21 mouse cellular contexts compared by ENCODE assay signal in genomic region chr12:117938214-117938613, GRCm38 (mm10).
DNase-seq lines count a peak whose midpoint lies in the region; ATAC-seq and TF ChIP-seq lines count a peak whose summit lies in the region.
"Had no signal": no experiment of that assay in that cellular context is flagged by ENCODE, and none has a peak within 500 bp of the region (broad histone marks: within the 10 kb centered on the region; RNA-seq: fewer than 3 reads in every experiment).

No protein-coding gene starts in this region.

- H3K27ac ChIP-seq in kidney, embryonic 14.5 days (ENCODE audit: low read depth, low read length), result no peak overlapping the region
- H3K27ac ChIP-seq in heart, adult 2 months, result no peak overlapping the region
- H3K27ac ChIP-seq: embryonic facial prominence, embryonic 13.5 days; forebrain, embryonic 13.5 days; heart, embryonic 13.5 days; hindbrain, embryonic 12.5 days had no signal

- no peaks in the 10 kb centered on the region for H3K9me3 ChIP-seq in kidney, embryonic 14.5 days (ENCODE audit: control insufficient read depth, low read length)
- H3K9me3 ChIP-seq: embryonic facial prominence, embryonic 13.5 days; forebrain, embryonic 13.5 days; G1E; heart, embryonic 13.5 days; hindbrain, embryonic 12.5 days had no signal

- H3K4me3 ChIP-seq in kidney, embryonic 14.5 days (ENCODE audit: low read length), result no peak overlapping the region
- no peak overlapping the region for H3K4me3 ChIP-seq in heart, adult 2 months
- H3K4me3 ChIP-seq: embryonic facial prominence, embryonic 13.5 days; forebrain, embryonic 13.5 days; heart, embryonic 13.5 days; hindbrain, embryonic 12.5 days had no signal

- no peaks in the 10 kb centered on the region for H3K36me3 ChIP-seq in kidney, embryonic 14.5 days (ENCODE audit: control insufficient read depth, insufficient read depth, low read length)
- no peaks in the 10 kb centered on the region for H3K36me3 ChIP-seq in heart, adult 2 months (ENCODE audit: control insufficient read depth, insufficient read depth, low read length)
- H3K36me3 ChIP-seq: embryonic facial prominence, embryonic 13.5 days; G1E; heart, embryonic 13.5 days; hindbrain, embryonic 12.5 days had no signal

- intact Hi-C loops in gastrocnemius, postnatal 36 days (cut with DNase I), result no loop called here
- intact Hi-C loops in heart, adult 2 months (cut with DNase I), result no loop called here

- no peak overlapping the region for H3K4me2 ChIP-seq in kidney, embryonic 14.5 days (replicated peaks; ENCODE audit: low read depth, low read length)
- H3K4me2 ChIP-seq: embryonic facial prominence, embryonic 13.5 days; forebrain, embryonic 13.5 days; heart, embryonic 13.5 days; hindbrain, embryonic 12.5 days had no signal

- no peak for ATAC-seq in kidney, embryonic 14.5 days (ENCODE audit: low FRiP score, low TSS enrichment)
- no peak for ATAC-seq in erythroid progenitor cell, adult 5-6 weeks (replicated peaks; ENCODE audit: low FRiP score, poor library complexity, severe bottlenecking)
- ATAC-seq: CD4-positive, CD25-positive, alpha-beta regulatory T cell, adult 4 months; forebrain, embryonic 13.5 days; forebrain, postnatal 0 days had no signal

- H3K4me1 ChIP-seq in kidney, embryonic 14.5 days (ENCODE audit: control insufficient read depth, insufficient read depth, low read length), result no peaks in the 10 kb centered on the region
- no peaks in the 10 kb centered on the region for H3K4me1 ChIP-seq in heart, adult 2 months (ENCODE audit: control insufficient read depth, insufficient read depth, low read length)
- H3K4me1 ChIP-seq: embryonic facial prominence, embryonic 13.5 days; forebrain, embryonic 13.5 days; heart, embryonic 13.5 days; hindbrain, embryonic 12.5 days had no signal

- WGBS in kidney, embryonic 14.5 days, result 37% methylated on average over 2 of the region's 2 CpGs
- WGBS in heart, adult 2 months, result 59% methylated on average over 2 of the region's 2 CpGs

- H3K27me3 ChIP-seq in kidney, embryonic 14.5 days (ENCODE audit: control insufficient read depth, insufficient read depth, low read length), result no peaks in the 10 kb centered on the region
- H3K27me3 ChIP-seq in heart, adult 2 months (ENCODE audit: control insufficient read depth, insufficient read depth, low read length), result no peaks in the 10 kb centered on the region
- H3K27me3 ChIP-seq: embryonic facial prominence, embryonic 13.5 days; forebrain, embryonic 13.5 days; heart, embryonic 13.5 days; hindbrain, embryonic 12.5 days had no signal

- no peaks in the 10 kb centered on the region for H3K79me2 ChIP-seq in heart, adult 2 months (replicated peaks; ENCODE audit: control insufficient read depth, insufficient read depth, low read length)

- no peak for TF ChIP-seq CTCF in heart, adult 2 months (IDR thresholded peaks at IDR 0.05)

- TF ChIP-seq EP300 in heart, adult 2 months (IDR thresholded peaks at IDR 0.05; ENCODE audit: insufficient read depth, low read depth, low read length), result no peak

- H3K9ac ChIP-seq in kidney, embryonic 14.5 days (ENCODE audit: low read depth, low read length), result no peak overlapping the region
- no peak overlapping the region for H3K9ac ChIP-seq in heart, adult 2 months (ENCODE audit: low read depth, low read length)
- H3K9ac ChIP-seq: embryonic facial prominence, embryonic 13.5 days; forebrain, embryonic 13.5 days; forebrain, postnatal 0 days; heart, embryonic 13.5 days; hindbrain, embryonic 12.5 days had no signal

- peak; percentile 63 for DNase-seq in kidney, adult 11 months
- peak; percentile 51 for DNase-seq in kidney, adult 9 months
- DNase-seq in kidney, postnatal 10 days, result peak; percentile 39
- no peak for DNase-seq in gastrocnemius, postnatal 36 days
- no peak for DNase-seq in heart, adult 2 months
- DNase-seq: adrenal gland, postnatal 10 days; B cell, adult 2 months; cerebellum, adult 11-12 months; cerebellum, adult 9-10 months; cerebellum, postnatal 36 days; forebrain, postnatal 0 days; gastrocnemius, postnatal 14 days; heart, postnatal 36 days had no signal

- no peak for TF ChIP-seq POLR2A in heart, adult 2 months (IDR thresholded peaks at IDR 0.05; ENCODE audit: insufficient read depth, low read depth, low read length)

Comparison
In these comparisons a context has a peak if more than half of its experiments do, and no peak if none do; other contexts are left out.
1. DNase-seq: peak in kidney, adult 11 months (single experiment), kidney, adult 9 months (single experiment) and kidney, postnatal 10 days (single experiment); none in gastrocnemius, postnatal 36 days (0 of 2) and heart, adult 2 months (0 of 2).